Mouse (Mus musculus) telencephalon, adult 2 months (tissue): Measurements from ENCODE around the gene Ccdc9b.

Source experiments
- DNase-seq: peaks from one replicate; pipeline ENCODE4 v3.0.0-alpha.2; 2011; ENCODE audit warnings: low read depth, low spot score

Gene Ccdc9b

GRCm38 (mm10) chr2:118761906-118762783 is at the start of gene Ccdc9b:
Ccdc9b (minus strand) TSS chr2:118762661.
- DNase-seq, result no peak

- DNase-seq, result no peak
Measured at GRCm38 (mm10) chr2:118810861-118811260, 48.4 kb upstream of the Ccdc9b start.

DNA sequence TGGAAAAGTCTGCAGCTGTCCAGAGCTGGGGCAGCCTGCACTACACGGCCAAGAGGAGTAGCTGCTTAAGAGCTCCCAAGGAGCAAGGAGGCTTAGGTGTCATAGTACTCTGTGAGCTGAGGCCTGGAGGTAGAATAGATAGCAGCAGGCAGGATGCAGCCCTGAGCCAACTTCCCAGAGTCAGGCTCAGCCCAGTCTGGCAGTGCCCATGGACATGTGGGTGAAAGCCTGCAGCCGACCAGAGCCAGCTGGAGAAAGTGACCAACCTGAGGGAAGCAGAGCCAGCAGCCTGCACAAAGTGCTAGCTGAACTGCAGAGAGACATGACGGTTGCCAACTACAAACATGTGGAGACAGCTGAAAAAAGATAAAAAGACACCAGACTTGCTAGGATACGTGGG is 44.4 kb upstream of the Ccdc9b start:
- no peak for DNase-seq

- no peak for DNase-seq
Measured at GRCm38 (mm10) chr2:118805756-118806155, 43.3 kb upstream of the Ccdc9b start.

DNA sequence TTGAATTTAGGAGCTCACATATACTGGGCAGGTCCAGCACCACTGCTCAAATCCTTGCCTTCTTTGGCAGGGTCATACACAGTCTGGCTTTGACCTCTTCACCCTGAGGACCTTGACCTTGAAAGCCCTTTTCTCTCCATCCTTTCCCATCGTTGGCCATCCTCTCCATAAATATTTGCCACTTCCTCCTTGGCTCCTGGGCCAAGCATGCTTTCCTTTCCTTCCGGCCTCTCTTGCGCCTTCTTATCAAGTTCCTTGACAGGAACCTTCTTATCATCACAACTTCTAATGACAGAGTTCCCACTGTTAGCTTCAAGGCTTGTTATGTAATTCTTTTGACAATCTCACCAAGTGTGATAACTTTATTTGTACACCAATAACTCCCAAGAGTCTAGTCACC is 42.7 kb upstream of the Ccdc9b start:
- DNase-seq, result no peak

GRCm38 (mm10) chr2:118804474-118804873 is 42.0 kb upstream of the Ccdc9b start:
- DNase-seq, result no peak

- no peak for DNase-seq
Measured at GRCm38 (mm10) chr2:118802542-118803118, 40.2 kb upstream of the Ccdc9b start.

DNA sequence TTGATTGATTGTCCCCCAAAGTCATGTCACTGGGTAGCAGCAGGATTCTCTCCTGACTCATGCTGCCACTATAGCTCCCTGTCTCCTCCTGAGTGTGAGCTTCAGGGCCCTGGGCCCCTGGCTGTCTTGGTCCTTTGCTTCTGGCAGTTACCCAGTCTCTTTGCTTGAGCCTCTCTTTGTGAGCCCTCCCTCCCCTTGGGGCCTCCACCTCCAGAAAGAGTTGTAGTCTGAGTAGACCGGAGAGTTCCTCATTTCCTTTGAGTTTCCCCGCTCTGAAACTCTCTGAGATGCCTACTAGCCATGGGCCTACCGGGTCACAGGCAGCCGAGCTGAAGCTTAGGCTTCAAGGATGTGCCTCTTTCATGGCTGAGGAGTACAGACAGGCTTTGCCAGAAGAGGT is 31.2 kb upstream of the Ccdc9b start:
- no peak for DNase-seq

DNA sequence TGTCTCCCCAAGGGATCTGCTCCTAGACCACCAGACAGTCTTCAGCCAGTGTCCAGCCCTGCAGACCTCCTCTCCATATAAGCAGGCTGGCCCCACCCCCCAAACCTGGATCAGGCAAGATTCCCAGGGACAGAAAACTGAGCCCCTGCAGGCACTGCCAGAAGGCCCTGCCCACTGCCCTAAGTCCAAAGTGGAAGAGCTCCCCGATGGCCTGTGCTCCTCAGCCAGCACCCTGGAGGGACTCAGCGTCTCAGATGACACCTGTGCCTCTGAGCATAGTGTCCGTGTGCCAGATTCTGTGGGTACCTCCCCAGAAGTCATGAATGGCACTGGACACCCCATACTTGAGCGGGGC is 29.8 kb upstream of the Ccdc9b start:
- DNase-seq, result no peak

- DNase-seq, result no peak
Measured at GRCm38 (mm10) chr2:118791591-118792258, 29.3 kb upstream of the Ccdc9b start.

GRCm38 (mm10) chr2:118790551-118791525 is 28.4 kb upstream of the Ccdc9b start:
- DNase-seq, result no peak

- no peak for DNase-seq
Measured at GRCm38 (mm10) chr2:118790221-118790550, 27.7 kb upstream of the Ccdc9b start.

DNA sequence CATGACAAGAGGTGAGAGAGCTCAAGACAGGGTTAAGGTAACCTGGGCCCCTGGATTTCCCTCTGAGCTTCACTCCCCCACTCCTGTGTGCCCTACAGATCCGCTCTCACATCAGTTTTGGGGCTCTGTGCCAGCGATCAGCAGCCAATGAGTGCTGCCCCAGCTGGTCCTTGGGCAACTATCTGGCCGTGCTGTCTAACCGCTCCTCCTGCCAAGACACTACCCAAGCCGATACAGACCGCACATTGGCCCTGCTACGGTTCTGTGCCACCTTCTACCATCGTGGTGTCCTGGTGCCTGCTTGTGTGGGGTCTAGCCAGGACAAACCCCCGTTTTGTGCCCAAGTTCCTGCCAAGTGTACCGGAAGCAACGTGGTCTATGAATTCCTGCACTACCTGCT is 27.0 kb upstream of the Ccdc9b start:
- DNase-seq, result no peak

- DNase-seq, result no peak
Measured at GRCm38 (mm10) chr2:118786525-118786924, 24.1 kb upstream of the Ccdc9b start.

DNA sequence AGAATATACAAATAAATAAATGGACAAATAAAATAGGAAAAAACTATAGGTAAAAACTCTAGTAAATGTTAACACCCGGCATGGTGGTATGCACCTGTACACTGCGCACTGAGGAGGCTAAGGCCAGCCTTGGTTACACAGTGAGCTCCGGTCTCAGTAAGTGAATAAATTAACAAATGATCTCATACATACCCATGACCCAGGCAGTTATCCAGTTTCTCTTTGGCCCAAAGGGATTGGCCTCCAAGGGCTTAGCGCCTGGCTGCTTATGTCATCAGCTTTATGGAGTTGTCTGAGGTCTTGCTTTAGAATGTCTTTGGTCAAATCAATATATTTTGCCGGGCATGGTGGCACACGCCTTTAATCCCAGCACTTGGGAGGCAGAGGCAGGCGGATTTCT is 21.2 kb upstream of the Ccdc9b start:
- DNase-seq, result no peak

- no peak for DNase-seq
Measured at GRCm38 (mm10) chr2:118783093-118783492, 20.6 kb upstream of the Ccdc9b start.

DNA sequence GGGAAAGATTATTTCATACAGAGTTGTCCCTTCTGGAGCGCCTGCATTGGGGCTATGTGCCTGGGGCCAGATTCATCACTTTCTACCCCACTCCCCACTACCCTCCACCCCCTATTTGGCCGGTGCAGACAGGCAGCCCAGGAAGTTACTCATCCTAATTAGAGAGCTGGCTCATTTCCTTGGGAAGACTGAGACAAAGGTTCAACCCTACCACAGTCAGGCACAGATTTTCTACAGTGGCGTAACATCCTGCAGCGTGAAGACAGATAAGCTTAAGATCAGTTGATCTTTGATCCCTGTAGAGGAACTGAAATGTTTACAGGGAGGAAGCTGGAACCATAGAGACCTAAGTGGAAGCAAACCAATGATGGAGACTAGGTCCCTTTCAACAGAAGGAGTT is 19.8 kb upstream of the Ccdc9b start:
- no peak for DNase-seq

DNA sequence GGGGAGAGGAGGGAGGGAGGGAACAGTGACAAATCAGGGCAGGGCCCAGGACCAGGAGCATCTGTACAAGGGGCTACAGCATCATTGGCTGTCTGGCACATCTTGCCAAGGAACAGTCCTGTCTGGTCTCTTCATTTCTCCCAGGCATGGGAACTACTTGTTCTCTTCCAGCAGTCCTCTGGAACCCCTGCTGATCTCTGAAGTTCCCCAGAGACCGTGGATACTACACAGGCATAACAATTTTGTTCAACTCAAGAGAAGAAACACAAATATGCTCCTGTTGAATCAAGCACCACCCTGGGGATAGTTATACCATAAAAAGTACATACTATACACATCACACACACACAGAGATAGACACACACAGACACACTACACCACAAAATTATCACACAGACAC is 18.7 kb upstream of the Ccdc9b start:
- DNase-seq, result no peak

- peak; percentile 93 for DNase-seq
Measured at GRCm38 (mm10) chr2:118779504-118780480, 17.3 kb upstream of the Ccdc9b start, which contains the start of gene Disp2. Disp2 (plus strand) TSS chr2:118779719.

GRCm38 (mm10) chr2:118779065-118779464 is 16.6 kb upstream of the Ccdc9b start:
- no peak for DNase-seq
